Mouse (Mus musculus) kidney, postnatal 25 days (tissue): ENCODE measurements around the gene Ccdc172.

Source experiments
- DNase-seq, 2 experiments: peaks; one replicate each; pipeline ENCODE4 v3.0.0; 2021; ENCODE audit warnings: mixed read lengths in 2 of 2

Gene Ccdc172

DNA sequence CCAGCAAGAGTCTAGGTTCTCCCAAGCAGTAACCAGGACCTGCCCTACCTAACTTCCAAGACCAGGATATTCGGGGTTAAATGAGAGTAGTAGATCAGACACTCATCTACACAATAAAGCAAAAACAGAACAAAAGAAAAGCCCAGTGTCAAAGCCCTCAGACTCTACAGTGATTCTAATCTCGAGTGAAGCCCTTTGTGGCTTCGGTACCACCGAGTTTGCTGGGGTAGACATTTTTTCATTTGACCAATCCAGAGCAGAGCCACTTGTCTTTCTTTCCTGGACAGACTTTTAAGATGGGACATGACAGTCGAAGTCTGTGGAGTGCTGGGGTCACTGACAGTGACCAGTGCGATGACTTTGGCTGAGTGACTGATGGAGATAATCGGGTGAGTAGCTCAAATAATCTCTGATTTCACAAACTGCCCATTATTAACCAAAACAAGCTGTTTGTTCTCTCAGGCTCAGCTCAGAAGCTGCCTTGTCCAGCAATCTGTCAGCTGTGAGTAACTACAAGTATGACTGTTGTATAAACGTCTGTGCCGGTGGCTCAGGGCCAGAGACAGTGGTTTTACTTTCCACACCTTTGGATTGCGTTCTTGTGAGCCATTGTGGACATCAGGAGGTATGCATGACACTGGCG, 60.8 kb downstream of the Ccdc172 start:
- DNase-seq: no peak

DNA sequence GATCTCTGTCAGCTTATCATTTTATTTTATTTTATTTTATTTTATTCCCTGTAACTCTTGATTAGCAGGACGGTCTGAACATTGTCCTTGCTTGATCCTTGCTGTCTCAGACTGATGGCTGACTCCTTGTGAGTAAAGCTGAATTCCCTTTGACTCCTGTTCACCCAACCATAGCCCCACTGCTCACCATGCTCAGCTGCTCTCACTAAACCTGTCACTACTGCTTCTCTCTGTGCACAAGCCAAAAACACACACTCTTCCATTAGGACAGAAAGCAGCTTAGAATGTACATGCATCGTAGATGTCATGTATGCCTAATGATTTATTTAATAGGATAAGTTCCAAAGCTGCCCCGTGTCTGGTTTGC, 61.3 kb downstream of the Ccdc172 start:
- DNase-seq: no peak

DNA sequence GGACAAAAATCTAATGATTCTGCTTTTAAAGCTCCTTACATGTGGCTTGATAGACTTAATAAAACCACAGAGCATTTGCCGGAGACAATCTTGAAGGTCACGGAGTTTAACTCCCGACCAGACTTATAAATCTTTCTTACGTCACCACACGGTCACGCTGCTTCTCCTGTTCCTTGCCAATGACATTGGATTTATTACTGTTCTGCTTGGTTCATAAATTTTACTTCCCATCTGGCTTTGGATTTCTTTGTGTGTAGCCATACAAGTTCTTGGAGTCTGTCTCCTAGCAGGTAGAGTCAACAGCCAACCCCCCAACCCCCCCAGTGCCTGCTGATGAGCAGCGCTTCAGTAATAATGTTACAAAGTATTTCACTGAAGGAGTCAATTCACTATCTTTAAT, 70.2 kb downstream of the Ccdc172 start:
- DNase-seq: peak; percentile 5 to 36

DNA sequence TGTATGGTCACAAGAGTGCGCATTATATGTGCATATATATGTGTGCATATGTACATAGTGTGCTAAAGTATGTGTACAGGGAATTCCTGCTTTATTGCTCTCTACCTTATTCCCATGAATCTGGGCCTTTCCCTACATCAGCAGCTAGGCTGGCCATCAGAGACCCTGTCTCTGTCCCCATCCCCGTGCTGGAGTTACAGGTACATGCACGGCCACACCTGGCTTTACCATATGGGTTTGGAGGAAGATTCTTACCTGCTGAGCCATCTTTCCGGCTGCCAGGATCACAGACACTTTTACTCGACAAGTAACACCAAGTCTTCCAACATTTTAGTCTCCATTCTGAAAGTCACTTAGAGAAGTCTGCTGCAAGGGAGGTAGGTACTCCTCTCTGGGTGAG, 71.2 kb downstream of the Ccdc172 start:
- no peak for DNase-seq

DNA sequence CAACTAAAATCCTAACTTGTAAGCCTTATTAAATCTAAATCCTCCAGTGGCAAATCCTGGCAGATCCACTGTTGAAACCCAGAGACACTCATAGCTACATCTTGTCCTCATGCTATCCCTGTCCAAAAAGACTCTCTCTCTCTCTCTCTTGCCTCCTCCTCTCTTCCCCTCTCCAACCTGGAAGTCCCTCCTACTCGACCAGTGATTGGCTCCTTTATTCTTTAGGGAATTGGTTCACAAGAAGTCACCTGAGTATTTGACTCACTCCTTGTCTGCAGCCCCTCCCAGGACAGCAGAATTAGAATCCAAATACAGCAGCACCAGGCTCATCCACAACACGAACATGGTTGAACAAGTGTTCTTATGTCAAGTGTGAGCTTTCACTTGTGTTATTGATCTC, 74.3 kb downstream of the Ccdc172 start:
- no peak for DNase-seq

DNA sequence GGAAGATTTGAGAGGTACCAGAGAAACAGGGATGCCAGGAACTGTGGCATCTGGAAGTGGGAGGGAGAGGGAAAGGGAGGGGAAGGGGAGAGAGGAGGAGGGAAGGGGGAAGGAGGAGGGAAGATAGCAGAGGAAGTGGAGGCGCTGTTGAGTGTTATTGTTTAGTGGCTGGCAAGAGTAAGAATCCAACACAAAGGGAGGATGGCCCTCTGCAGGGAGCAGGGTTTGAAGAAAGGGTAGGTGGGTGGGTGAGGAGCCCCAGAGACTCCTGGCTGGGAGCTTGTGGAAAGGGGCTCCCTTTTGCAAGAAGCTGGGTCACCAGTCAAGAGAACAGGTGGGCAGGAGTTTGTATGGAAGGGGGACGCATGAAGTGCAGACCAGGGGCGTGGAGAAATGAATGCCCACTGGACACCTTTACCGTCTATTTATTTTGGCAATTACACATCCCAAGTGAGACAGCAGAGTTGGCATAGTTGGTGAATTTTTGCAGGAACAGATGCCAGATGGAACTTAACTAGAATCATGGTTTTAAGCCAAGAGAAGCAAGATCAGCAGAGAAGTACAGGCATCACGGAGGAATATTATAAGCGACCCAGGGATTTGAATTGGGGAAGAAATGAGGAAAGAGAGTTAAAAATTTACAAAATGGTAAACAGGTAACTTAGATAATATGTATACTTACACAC, 78.6 kb downstream of the Ccdc172 start:
- DNase-seq: no peak

DNA sequence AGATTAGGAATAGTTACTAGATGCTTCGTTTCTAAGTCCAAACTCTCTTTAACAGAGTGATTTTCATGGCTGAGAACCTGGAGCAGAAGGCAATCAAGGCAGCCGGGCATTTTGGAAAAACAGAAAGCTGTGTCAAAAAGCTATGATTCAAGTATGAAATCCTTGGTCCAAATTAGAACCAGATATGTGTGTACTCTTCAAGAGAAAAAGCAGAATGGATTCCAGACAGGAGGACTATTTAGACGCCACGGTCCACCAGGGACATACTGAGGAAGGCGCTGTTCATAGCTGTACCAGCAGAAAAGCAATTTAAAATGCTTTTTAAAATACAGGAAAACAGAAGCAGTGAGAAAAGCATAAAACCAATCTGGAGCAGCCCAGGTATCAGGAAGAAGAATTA, 88.6 kb downstream of the Ccdc172 start:
- DNase-seq: no peak
